Mouse (Mus musculus): Measurements from ENCODE around the gene Gabrr1.

Gabrr1 gene

DNA sequence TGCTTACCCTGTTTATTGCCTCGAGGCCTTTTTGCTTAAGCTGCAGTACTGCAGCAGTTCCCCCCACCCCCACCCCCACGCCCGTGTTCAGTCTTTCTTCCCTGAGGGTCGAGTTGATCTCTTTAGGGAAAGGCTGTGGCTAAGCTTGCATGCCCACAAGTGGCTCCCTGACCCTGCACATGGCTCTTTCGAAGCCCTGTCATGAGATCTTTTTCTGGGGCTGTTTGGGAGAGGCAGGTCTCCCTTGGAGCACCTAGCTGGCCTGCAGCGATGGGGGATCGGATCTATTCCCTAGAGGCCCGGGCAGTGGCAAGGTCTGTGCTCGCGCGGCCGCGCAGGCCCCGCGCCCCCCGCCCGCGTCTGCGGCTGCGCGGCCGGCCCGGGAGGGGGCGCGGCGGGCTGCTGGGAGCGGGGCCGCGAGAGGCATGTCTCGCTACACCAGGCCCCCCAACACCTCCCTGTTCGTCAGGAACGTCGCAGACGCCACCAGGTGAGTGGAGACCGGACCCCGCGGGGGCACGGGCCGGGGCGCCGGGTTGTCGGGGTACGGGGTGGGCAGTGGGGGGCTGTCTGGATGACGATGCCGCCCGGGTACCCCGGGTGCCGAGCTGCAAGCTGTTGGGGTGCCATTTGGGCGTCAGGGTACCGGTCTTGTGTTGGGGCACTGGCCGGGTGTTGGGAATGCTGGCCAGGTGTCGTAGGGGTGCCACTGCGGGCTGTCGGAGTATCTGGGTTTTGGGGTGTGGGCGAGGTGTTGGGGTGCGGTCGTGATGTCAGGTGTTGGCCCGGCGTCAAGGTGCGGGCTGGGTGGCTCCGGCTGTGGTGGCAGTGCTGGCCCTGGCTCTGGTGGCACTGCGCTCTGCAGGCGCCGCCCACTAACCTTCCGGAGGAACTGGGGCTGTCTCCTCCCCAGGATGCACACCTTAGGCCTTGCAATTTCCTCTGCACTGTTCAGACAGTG is 76.8 kb downstream of the Gabrr1 start, which contains the start of gene Srsf12:
Gene Srsf12 (plus strand): TSS at position 111 of the 961 bp plus-strand sequence.
- DNase-seq (ENCODE audit: low spot score), result peak; percentile 64

All from T-cell, adult 2 months (primary cell).